Mouse (Mus musculus): ENCODE measurements around the gene Ints14. TPM values are rescaled to one million over a fixed set of nuclear protein-coding genes. Genes with fewer than 3 reads are reported as not detected.
"Not testable (repeated sequence)": the region's sequence is repeated elsewhere in the genome, so short reads cannot be mapped to it uniquely, and the experiment has no call there.

Ints14 gene
- polyA plus RNA-seq, 1 experiment from 2014 or later: 54.9 TPM

- Histone ChIP-seq H3K27ac (no peak overlapping the region), H3K4me2 (replicated peaks) (no peak overlapping the region), H3K36me3 (no peaks in the 10 kb centered on the region), H3K9ac (no peak overlapping the region), H3K4me3 (no peak overlapping the region), H3K4me1 (peaks cover 35% of the 10 kb centered on the region), H3K27me3 (no peaks in the 10 kb centered on the region), H3K9me3 (no peaks in the 10 kb centered on the region)
- 88% methylated on average over 4 of the region's 4 CpGs for WGBS
- no peak for ATAC-seq (ENCODE audit: low FRiP score, low read depth)
These were observed 62.0 kb downstream of the Ints14 start for GRCm38 (mm10) chr9:65022580-65023135.

- no peaks in the 10 kb centered on the region for H3K9me3 ChIP-seq
- WGBS: 89% methylated on average over 3 of the region's 3 CpGs
- ATAC-seq (ENCODE audit: low FRiP score, low read depth): no peak
These were observed 62.7 kb downstream of the Ints14 start for GRCm38 (mm10) chr9:65023447-65023846.

GRCm38 (mm10) chr9:65027241-65027640 lies 66.5 kb downstream of the Ints14 start:
- no peaks in the 10 kb centered on the region for H3K27me3 ChIP-seq

More at GRCm38 (mm10) chr9:65023447-65023846, 62.7 kb downstream of the Ints14 start:
- H3K4me2 ChIP-seq (replicated peaks): no peak overlapping the region
- H3K27ac ChIP-seq: no peak overlapping the region
- H3K4me3 ChIP-seq: no peak overlapping the region
- H3K4me1 ChIP-seq: peaks cover 30% of the 10 kb centered on the region
- H3K36me3 ChIP-seq: no peaks in the 10 kb centered on the region
- H3K9ac ChIP-seq: no peak overlapping the region
- no peaks in the 10 kb centered on the region for H3K27me3 ChIP-seq

GRCm38 (mm10) chr9:65028313-65028712 lies 67.6 kb downstream of the Ints14 start:
- H3K9me3 ChIP-seq: no peaks in the 10 kb centered on the region
- no peak overlapping the region for H3K4me3 ChIP-seq
- peaks cover 8% of the 10 kb centered on the region for H3K4me1 ChIP-seq
- H3K4me2 ChIP-seq (replicated peaks): no peak overlapping the region
- 83% methylated on average over 5 of the region's 5 CpGs for WGBS
- H3K9ac ChIP-seq: no peak overlapping the region
- H3K36me3 ChIP-seq: no peaks in the 10 kb centered on the region
- no peak for ATAC-seq (ENCODE audit: low FRiP score, low read depth)
- H3K27me3 ChIP-seq: no peaks in the 10 kb centered on the region
- H3K27ac ChIP-seq: no peak overlapping the region

More at GRCm38 (mm10) chr9:65027241-65027640, 66.5 kb downstream of the Ints14 start:
- Histone ChIP-seq H3K4me3 (no peak overlapping the region), H3K27ac (no peak overlapping the region), H3K36me3 (no peaks in the 10 kb centered on the region), H3K4me1 (peaks cover 5% of the 10 kb centered on the region), H3K4me2 (replicated peaks) (no peak overlapping the region), H3K9ac (no peak overlapping the region), H3K9me3 (no peaks in the 10 kb centered on the region)
- ATAC-seq (ENCODE audit: low FRiP score, low read depth): no peak
- 77% methylated on average over 7 of the region's 7 CpGs for WGBS

- not testable (repeated sequence) for H3K27me3 ChIP-seq; H3K36me3 ChIP-seq; H3K9ac ChIP-seq; H3K4me3 ChIP-seq; ATAC-seq (ENCODE audit: low FRiP score, low read depth); H3K4me2 ChIP-seq (replicated peaks); H3K9me3 ChIP-seq; H3K27ac ChIP-seq
- H3K4me1 ChIP-seq: peaks cover 12% of the 10 kb centered on the region
- WGBS: 83% methylated on average over 5 of the region's 5 CpGs
These were observed 70.7 kb downstream of the Ints14 start for GRCm38 (mm10) chr9:65031355-65031754.

GRCm38 (mm10) chr9:65031894-65032268 lies 71.2 kb downstream of the Ints14 start:
- H3K9me3 ChIP-seq: no peaks in the 10 kb centered on the region
- no peak; the same call in 1 of the 2 replicates for ATAC-seq (ENCODE audit: low FRiP score, low read depth)
- peak overlapping the region; percentile 100 for H3K4me3 ChIP-seq
- H3K4me1 ChIP-seq: peaks cover 12% of the 10 kb centered on the region
- H3K27ac ChIP-seq: no peak overlapping the region
- WGBS: 26% methylated on average over 4 of the region's 4 CpGs
- H3K9ac ChIP-seq: 0 out of 2 replicates have a peak overlapping the region, but pooled peaks have one; percentile 31
- H3K36me3 ChIP-seq: peaks cover 8% of the 10 kb centered on the region
- H3K27me3 ChIP-seq: no peaks in the 10 kb centered on the region
- peak overlapping the region; percentile 42 for H3K4me2 ChIP-seq (replicated peaks)

- peaks cover 14% of the 10 kb centered on the region for H3K36me3 ChIP-seq
- no peaks in the 10 kb centered on the region for H3K27me3 ChIP-seq
- peak; percentile 95 for ATAC-seq (ENCODE audit: low FRiP score, low read depth)
- H3K4me3 ChIP-seq: peak within 1 kb of the TSS; percentile 100
- WGBS: under 1% methylated on average over 73 of the region's 85 CpGs
- peak within 1 kb of the TSS; percentile 98 for H3K9ac ChIP-seq
- H3K4me2 ChIP-seq (replicated peaks): peak within 1 kb of the TSS; percentile 81
- H3K4me1 ChIP-seq: peaks cover 12% of the 10 kb centered on the region
- H3K9me3 ChIP-seq: no peaks in the 10 kb centered on the region
- peak within 1 kb of the TSS; percentile 83 for H3K27ac ChIP-seq
These were observed 71.8 kb downstream of the Ints14 start, which contains the start of gene Dpp8 for GRCm38 (mm10) chr9:65032269-65033108. TSS of gene Dpp8 (plus strand) at chr9:65032414.

GRCm38 (mm10) chr9:65036456-65036855 lies 75.8 kb downstream of the Ints14 start:
- Histone ChIP-seq H3K9ac (no peak overlapping the region), H3K4me1 (peaks cover 12% of the 10 kb centered on the region), H3K4me2 (replicated peaks) (no peak overlapping the region), H3K36me3 (peaks cover 51% of the 10 kb centered on the region), H3K27ac (no peak overlapping the region), H3K27me3 (no peaks in the 10 kb centered on the region), H3K9me3 (no peaks in the 10 kb centered on the region), H3K4me3 (no peak overlapping the region)
- ATAC-seq (ENCODE audit: low FRiP score, low read depth): no peak
- 82% methylated on average over 1 of the region's 1 CpGs for WGBS

Small RNAs within 50 kb of the gene (microRNA-seq; reads per million reads assigned to microRNA genes)
- gene Gm25640: not detected

Other genes with a start within 250 kb of the Ints14 start
- gene Rab11a, start 223.1 kb upstream of the Ints14 start, polyA plus RNA-seq (2015; fragmentation: Nextera tagmentation; extraction: Ambion mirVana): 320 and 323 TPM in 2 replicates
- 7.5 and 9.8 TPM in 2 replicates for gene Dennd4a, start 149.6 kb upstream of the Ints14 start, polyA plus RNA-seq (2015; fragmentation: Nextera tagmentation; extraction: Ambion mirVana)
- gene Slc24a1, start 9.3 kb upstream of the Ints14 start, polyA plus RNA-seq (2015; fragmentation: Nextera tagmentation; extraction: Ambion mirVana): 0.06 TPM in 1 of 2 replicates, not detected in the other
- 92.7 and 97.3 TPM in 2 replicates for gene Hacd3, start 60.8 kb downstream of the Ints14 start, polyA plus RNA-seq (2015; fragmentation: Nextera tagmentation; extraction: Ambion mirVana)
- 32.5 and 37.0 TPM in 2 replicates for gene Dpp8, start 71.5 kb downstream of the Ints14 start, polyA plus RNA-seq (2015; fragmentation: Nextera tagmentation; extraction: Ambion mirVana)
- gene Igdcc4, start 140.6 kb downstream of the Ints14 start, polyA plus RNA-seq (2015; fragmentation: Nextera tagmentation; extraction: Ambion mirVana): 24.7 and 27.6 TPM in 2 replicates
- 1.2 and 2.1 TPM in 2 replicates for gene Igdcc3, start 180.3 kb downstream of the Ints14 start, polyA plus RNA-seq (2015; fragmentation: Nextera tagmentation; extraction: Ambion mirVana)
- gene Parp16, start 234.4 kb downstream of the Ints14 start, polyA plus RNA-seq (2015; fragmentation: Nextera tagmentation; extraction: Ambion mirVana): 7.0 and 7.1 TPM in 2 replicates